Mouse (Mus musculus) left cerebral cortex, postnatal 14 days (tissue): Measurements from ENCODE around the gene Acsm4. TPM values are rescaled to one million over a fixed set of nuclear protein-coding genes. Genes with fewer than 3 reads are reported as not detected.
"Not testable (repeated sequence)": the region's sequence is repeated elsewhere in the genome, so short reads cannot be mapped to it uniquely, and the experiment has no call there.

Experiments used
- DNase-seq, 2 experiments: peaks; one replicate each; pipeline ENCODE4 v3.0.0; 2021 to 2022; ENCODE audit warnings: low spot score in 2 of 2, mixed read lengths in 1 of 2
- intact Hi-C: fragments of 180-260 bp; cut with DNase I; formaldehyde crosslinking; loops from one replicate; pipeline ENCODE4 v1.15.1; 2025
- long read RNA-seq, 2 experiments: library from polyadenylated mRNA; stranded (forward); transcript quantifications; one replicate each; pipeline ENCODE4 v2.0.0; 2021
- total RNA-seq, 2 experiments: library from RNA; stranded (reverse); gene quantifications; 2 replicates each; pipeline ENCODE4 v1.2.3; 2021

The Acsm4 gene
- total RNA-seq: not detected
- long read RNA-seq, experiment 1, partial matches to known transcripts: 0 of 1 reads
- long read RNA-seq, experiment 1, other reads (novel, unspliced or antisense): 1 of 1 reads
- long read RNA-seq, experiment 2: 0 reads

GRCm38 (mm10) chr7:119689726-119690125, at the start of gene Acsm4:
Gene Acsm4 (plus strand): TSS chr7:119690026.
- intact Hi-C loops: no loop called here
- DNase-seq: no peak

- no peak for DNase-seq
- intact Hi-C loops: no loop called here
These were observed 47.5 kb upstream of the Acsm4 start for GRCm38 (mm10) chr7:119642307-119642706.

- intact Hi-C loops: no loop called here
- no peak for DNase-seq
These were observed 21.9 kb upstream of the Acsm4 start for GRCm38 (mm10) chr7:119667893-119668292.

DNA sequence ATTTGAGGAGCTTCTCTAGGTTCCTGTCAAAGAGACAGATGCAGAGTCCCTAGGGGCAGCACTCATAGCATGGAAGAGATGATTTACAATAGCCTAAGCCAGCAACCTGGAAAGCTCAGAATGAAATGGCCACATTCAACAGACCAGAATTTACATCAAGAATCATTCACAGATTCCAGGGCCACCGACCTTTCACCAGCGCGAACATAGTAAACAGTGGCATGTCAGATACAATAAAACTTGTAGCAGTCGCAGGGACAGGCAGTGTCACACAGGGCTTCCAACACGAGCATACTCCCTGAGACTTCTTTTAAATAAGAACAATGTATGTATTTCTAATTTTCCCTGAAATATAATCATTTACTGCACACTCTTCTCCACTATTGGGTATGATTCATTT, 19.4 kb upstream of the Acsm4 start:
- DNase-seq: no peak
- intact Hi-C loops: no loop called here

DNA sequence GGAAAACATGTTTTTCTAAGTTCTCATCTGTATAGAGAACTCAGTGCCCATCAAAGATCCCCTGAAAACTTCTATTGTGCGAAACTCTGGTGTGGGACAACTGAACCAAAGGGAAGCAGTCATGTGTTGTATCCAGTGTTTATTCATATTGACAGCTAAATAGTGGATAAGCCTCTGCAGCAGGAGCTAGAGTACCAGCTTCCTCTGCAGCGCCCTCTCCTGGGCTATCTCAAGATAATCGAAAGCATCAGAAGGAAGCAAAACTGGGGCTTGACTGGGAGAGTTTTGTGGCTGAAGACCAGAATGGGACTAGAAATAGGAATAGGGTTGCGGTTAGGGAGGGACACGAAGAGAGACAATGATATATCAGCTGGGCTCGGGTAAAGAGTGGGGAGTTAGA, 18.9 kb upstream of the Acsm4 start:
- intact Hi-C loops: no loop called here
- DNase-seq: peak; percentile 6 to 8

GRCm38 (mm10) chr7:119673465-119673864, 16.4 kb upstream of the Acsm4 start:
- intact Hi-C loops: no loop called here
- DNase-seq: peak; percentile 59 to 66

DNA sequence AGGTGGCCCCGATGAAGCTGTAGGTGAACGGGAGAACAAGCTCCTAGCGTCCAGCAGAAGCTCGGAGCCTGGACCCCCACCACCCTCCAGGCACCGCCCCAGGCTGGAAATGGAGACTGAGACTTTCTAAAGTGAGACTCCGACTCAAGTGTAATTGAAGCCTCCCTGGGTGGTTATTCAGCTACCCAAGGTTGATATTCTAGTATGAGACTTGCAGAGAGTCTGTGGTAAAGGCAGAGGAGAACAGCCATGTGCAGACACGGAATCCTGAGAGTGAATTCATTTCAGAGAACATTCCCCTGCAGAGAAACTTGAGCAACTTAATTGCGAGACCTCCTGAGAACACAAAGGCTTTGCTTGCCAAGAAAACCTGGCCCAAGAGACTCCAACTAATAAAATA, 9.7 kb upstream of the Acsm4 start:
- intact Hi-C loops: no loop called here
- no peak for DNase-seq

GRCm38 (mm10) chr7:119682699-119683098, 7.1 kb upstream of the Acsm4 start:
- intact Hi-C loops: no loop called here
- no peak for DNase-seq

DNA sequence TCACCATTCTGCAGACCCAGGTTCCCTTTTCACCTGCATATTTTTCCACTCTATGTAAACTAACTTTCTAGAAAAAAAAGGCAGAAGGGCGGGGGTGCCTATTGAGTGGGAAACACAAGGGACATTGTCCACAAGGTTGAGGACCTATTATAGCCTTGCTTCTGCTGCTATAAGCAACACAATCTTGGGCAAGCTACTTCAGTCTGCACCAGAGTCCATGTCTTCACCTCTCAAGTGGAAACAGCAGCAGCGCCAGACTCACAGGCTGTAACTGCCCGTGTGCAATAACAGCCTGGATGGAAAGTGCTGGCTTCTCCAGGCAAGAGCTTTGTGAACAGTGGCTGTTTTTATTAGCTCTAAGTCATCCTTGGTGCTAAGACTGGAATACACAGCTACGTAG, 2.5 kb downstream of the Acsm4 start:
- no peak for DNase-seq
- intact Hi-C loops: no loop called here

GRCm38 (mm10) chr7:119694926-119695325, 5.1 kb downstream of the Acsm4 start:
- DNase-seq: no peak

DNA sequence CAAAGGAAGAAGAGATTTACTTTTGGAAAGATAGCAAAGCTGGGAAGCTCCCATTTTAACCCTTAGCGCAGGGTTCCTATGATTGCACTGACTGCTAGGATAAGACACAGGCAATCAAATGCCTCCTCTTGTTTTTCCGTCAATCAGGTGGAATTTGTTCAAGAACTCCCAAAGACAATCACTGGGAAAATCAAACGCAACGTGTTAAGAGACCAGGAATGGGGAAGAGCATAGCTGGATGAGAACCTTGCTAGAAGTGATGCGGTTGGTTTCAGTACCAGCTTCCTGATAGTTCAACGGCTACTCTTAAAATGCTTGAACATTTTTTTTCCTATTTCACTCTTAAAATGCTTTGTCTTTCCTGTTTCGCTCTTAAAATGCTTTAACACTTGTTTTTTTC, 24.3 kb downstream of the Acsm4 start:
- DNase-seq: no peak
- intact Hi-C loops: no loop called here

More at GRCm38 (mm10) chr7:119694926-119695325, 5.1 kb downstream of the Acsm4 start:
- intact Hi-C loops: no loop called here

DNA sequence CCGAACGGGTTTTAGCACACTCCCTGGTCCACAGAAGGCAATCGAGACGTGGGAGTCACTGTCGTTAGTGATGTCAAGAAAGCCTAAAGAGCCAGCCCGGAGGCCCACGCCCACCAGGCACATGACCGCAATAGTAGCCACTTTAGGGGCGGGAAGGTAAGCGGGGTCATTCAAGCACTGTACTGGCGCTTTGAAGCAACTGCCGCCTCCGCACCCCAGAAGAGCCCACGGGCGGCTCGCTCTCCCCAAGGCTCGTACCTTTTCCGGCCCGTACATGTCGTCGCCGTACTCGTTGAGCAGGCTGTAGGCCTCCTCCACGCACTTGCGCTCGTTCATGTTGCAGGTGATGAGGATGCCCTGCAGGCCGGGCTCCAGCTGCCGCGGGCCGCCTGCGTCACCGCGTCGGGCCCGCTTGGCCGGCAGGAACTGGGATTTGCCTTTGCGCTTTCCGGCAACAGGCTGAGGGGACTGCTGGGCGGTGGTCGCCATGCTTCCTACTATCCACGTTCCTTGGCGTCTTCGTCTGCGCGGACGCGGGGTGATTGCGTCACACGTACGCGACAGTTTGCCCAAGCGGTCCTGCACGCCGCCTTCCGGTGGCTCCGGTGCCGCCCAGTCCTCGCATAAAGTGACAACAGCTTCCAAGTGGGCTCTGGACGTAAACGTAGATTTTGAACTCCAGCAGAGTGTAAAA, 30.6 kb downstream of the Acsm4 start, which contains the start of gene Thumpd1:
Gene Thumpd1 (minus strand): TSS at position 546 of the 694 bp plus-strand sequence.
- intact Hi-C loops: no loop called here
- DNase-seq: peak; percentile 94 to 98

GRCm38 (mm10) chr7:119720947-119721310, 31.1 kb downstream of the Acsm4 start:
- peak; percentile 10 to 26 for DNase-seq
- intact Hi-C loops: no loop called here

DNA sequence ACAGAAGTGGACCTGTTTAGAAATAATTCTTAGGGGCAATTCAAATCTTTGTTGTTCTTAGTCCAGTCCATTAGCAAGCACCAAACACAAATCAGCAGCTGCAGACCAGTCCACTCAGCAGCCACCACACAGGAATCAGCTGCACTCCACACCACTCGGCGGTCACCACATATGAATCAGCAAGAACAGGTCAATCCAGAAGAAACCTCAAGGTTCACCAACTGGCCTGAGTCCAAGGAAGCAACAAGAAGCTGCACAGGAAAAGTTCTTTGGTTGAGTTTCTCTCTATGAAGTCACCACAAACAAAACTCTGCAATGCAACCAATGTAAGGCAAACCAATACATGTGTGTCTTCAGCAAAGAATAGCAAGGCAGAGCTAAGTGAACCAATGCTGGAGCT, 37.8 kb downstream of the Acsm4 start:
- intact Hi-C loops: no loop called here

DNA sequence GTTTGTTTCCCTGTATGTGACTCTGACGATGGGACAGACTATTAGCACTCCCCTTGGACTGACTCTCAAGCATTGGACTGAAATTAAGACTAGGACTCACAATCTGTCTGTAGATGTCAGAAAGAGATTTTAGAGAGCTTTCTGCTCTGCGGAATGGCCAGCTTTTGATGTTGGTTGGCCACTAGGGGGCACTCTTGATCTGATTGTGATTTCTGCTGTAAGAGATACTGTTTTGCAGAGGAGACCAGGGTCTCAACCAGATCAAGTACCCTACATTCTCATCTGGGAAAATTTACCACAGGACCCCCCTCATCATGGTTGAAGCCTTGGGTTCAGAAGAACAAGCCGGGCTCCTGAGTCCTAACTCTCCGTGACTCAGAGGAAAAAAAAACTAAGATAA, 41.4 kb downstream of the Acsm4 start:
- intact Hi-C loops: not testable (repeated sequence)

More for the DNA sequence above, 37.8 kb downstream of the Acsm4 start:
- no peak for DNase-seq

DNA sequence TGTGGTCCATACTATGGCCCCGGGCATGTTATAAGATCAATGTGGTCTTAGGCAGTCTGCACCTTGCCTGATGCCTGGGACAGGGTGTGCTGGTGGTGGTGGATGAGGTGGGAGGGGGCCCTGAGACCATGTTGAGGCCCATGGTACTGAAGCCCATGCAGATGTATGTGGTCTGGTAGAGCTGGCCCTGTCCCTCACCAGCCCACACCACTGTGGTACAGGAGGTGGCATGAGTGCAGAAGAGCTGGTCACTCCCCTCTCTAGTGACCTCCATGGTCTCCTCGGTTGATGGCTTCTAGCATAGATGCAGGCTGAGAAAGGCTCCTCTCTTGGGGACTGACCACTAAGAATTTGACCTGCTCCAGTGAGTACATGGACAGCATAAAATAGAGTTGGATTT, 49.1 kb downstream of the Acsm4 start:
- intact Hi-C loops: no loop called here
- no peak for DNase-seq

More for the DNA sequence above, 41.4 kb downstream of the Acsm4 start:
- DNase-seq: not testable (repeated sequence)

DNA sequence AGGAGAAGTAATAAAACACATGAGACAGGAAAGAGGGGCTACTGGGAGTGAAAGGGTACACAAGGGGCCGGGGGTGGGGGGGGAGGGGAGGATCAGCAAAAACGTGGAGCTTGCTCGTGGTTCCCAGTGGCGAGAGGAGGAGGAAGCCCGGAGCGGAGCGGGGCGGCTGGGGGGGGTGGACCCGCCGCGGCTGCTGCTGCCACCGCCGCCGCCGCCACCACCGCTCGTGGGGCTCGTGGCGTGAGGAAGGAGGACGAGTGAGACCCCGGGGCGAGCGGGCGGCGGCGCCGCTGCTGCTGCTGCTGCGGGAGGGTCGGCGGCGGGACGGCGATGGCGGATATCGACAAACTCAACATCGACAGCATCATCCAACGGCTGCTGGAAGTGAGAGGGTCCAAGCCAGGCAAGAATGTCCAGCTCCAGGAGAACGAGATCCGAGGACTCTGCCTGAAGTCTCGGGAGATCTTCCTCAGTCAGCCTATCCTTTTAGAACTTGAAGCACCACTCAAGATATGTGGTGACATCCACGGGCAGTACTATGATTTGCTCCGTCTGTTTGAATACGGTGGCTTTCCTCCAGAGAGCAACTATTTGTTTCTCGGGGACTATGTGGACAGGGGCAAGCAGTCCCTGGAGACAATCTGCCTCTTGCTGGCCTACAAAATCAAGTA, 50.1 kb downstream of the Acsm4 start:
- DNase-seq: not testable (repeated sequence)

GRCm38 (mm10) chr7:119744321-119744720, 54.5 kb downstream of the Acsm4 start:
- intact Hi-C loops: no loop called here
- no peak for DNase-seq

More for the DNA sequence above, 50.1 kb downstream of the Acsm4 start:
- intact Hi-C loops: not testable (repeated sequence)

DNA sequence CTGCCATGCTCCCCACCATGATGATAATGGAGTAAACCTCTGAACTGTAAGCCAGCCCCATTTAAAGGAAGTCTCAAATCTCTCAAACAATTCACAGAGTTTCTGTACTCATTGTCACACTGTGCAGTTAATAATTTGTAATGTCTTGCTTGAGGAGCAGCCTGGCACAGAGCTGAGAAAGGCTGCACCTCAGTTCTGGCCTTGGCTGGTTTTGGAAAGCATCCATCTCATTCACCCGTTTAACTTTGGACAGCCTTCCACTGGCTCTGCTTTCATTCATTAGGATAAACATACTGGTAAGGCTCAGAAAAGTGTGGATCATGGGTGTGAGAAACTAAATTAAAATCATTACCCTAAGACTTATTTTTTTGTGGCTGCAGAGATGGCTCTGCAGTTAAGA, 56.0 kb downstream of the Acsm4 start:
- intact Hi-C loops: no loop called here
- no peak for DNase-seq

DNA sequence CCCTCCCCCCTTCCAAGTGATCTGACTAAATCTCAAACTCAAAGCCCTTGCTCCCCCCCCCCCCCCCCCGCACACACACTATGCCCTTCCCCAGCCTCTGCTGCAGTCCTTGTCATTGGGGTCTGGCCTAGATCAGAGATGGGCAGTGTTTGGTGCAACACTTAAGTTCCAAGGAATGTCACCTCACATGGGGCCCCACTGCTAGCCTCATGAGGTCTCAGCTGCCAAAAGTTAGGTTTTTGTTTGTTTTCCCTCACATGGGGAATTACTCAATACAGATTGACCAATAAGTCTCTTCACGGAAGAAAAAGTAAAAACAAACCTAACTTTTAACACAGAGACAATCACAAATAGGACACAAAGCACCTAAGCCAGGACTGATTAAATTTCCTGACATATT, 58.9 kb downstream of the Acsm4 start:
- no peak for DNase-seq
- intact Hi-C loops: no loop called here

DNA sequence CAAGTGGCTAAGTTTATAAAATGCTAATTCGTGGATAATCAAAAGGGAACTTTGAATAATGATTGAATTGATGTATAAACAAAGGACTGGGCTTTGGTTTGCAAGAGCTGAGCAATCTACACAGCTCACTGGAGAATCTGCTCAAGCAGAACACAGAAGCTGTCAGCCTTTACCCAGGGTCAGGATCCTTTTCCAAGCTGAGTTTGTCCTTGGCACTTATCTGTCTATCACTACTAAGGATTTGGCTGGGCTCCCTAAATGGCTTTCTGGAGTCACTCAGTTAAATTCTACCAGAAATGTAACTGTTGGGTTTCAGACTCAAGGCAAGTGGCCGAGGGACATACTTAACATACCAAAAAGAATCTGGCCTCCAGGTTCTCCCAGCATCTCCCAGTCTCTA, 60.1 kb downstream of the Acsm4 start:
- DNase-seq: no peak
- intact Hi-C loops: no loop called here
